Mouse (Mus musculus) left cerebral cortex, postnatal 14 days (tissue): Measurements from ENCODE around the gene Armc2. TPM values are rescaled to one million over a fixed set of nuclear protein-coding genes. Genes with fewer than 3 reads are reported as not detected.
A peak's percentile ranks its signal among the peaks of the same experiment; 100 is the strongest.

ENCODE experiments used
- DNase-seq, 2 experiments: peaks; one replicate each; pipeline ENCODE4 v3.0.0; 2021 to 2022; ENCODE audit warnings: low spot score in 2 of 2, mixed read lengths in 1 of 2
- intact Hi-C: fragments of 180-260 bp; cut with DNase I; formaldehyde crosslinking; loops from one replicate; pipeline ENCODE4 v1.15.1; 2025
- long read RNA-seq, 2 experiments: library from polyadenylated mRNA; stranded (forward); transcript quantifications; one replicate each; pipeline ENCODE4 v2.0.0; 2021
- total RNA-seq, 2 experiments: library from RNA; stranded (reverse); gene quantifications; 2 replicates each; pipeline ENCODE4 v1.2.3; 2021

Armc2 gene
- total RNA-seq: 10 to 100 TPM; 14.2 to 18.0 TPM
- long read RNA-seq, experiment 1, partial matches to known transcripts: 1 of 8 reads
- long read RNA-seq, experiment 1, other reads (novel, unspliced or antisense): 5 of 8 reads
- long read RNA-seq, experiment 2, partial matches to known transcripts: 2 of 10 reads
- long read RNA-seq, experiment 2, other reads (novel, unspliced or antisense): 8 of 10 reads

DNA sequence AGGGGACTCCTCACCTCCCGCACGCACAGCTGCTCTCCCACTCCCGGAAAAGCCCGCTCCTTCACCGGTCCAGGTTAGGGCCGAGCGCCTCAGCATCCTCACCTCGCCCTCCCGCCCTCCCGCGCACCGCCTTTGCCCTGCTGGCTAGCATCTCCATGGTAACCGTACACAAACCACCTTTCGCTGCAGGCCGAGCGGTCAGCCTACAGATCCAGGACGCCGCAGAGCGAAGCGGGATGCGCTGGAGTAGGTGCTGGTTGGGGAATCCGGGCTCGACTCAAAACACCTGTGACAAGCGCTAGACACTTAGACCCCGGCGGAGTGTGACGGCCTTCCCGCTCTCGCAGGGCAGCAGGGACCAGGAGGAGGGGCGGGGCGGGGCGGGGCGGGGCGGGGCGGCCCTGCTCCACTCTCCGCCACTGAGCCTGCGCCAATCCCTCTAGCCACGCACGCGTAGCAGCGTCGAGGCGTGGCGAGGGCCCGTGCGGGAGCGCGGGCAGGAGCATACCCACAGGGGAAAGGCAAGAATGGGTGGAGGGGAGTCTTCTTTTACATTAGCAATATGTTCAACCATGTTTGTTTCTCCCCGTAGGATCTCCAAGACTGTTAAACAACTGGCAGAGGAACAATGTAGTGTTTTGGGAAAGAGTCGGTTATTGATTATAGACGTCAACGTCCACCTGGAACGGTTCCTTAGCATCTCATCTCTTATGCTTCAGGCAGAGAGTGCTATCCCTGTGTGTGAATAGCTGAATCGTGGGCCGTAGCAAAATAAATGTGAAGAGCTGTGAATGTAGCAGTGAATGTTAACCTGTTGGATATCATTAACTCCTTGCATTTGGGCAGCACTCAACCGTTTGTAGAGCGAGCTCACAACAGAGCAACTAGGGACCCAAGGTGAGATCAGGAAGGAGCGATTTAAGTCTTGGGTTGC is at the start of gene Armc2:
TSS of gene Armc2 (minus strand) at position 427 of the 934 bp plus-strand sequence.
- peak; percentile 61 to 78 for DNase-seq
- intact Hi-C loops: loop anchor here (5.0 kb wide), 1 partner anchor 259 kb away; the partner anchor contains the start of gene Foxo3

GRCm38 (mm10) chr10:42064446-42064845 is 46.2 kb upstream of the Armc2 start:
- intact Hi-C loops: no loop called here
- no peak for DNase-seq

GRCm38 (mm10) chr10:42059522-42059921 is 41.3 kb upstream of the Armc2 start:
- intact Hi-C loops: no loop called here
- DNase-seq: no peak

DNA sequence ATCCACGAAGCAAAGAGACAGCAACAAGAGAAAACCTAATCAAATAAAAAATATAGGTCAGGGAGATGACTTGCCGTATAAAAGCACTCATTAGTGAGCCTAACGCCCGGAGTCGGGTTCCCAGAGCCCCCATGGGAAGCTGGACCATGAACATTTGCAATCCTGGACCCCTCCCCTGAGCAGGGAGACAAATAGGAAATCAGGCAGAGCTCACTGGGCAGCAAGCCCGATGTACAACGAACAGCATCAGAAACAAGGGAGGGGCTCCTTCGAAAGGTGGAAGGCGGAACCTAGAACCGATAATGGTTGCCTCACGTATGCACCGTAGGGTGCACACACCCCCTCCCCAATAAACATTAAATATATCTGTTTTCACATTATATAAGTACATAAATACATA is 39.5 kb upstream of the Armc2 start:
- intact Hi-C loops: no loop called here
- no peak for DNase-seq

GRCm38 (mm10) chr10:42057231-42057601 is 39.0 kb upstream of the Armc2 start:
- DNase-seq: no peak
- intact Hi-C loops: no loop called here

GRCm38 (mm10) chr10:42056486-42057230 is 38.4 kb upstream of the Armc2 start:
- DNase-seq: no peak
- intact Hi-C loops: no loop called here

DNA sequence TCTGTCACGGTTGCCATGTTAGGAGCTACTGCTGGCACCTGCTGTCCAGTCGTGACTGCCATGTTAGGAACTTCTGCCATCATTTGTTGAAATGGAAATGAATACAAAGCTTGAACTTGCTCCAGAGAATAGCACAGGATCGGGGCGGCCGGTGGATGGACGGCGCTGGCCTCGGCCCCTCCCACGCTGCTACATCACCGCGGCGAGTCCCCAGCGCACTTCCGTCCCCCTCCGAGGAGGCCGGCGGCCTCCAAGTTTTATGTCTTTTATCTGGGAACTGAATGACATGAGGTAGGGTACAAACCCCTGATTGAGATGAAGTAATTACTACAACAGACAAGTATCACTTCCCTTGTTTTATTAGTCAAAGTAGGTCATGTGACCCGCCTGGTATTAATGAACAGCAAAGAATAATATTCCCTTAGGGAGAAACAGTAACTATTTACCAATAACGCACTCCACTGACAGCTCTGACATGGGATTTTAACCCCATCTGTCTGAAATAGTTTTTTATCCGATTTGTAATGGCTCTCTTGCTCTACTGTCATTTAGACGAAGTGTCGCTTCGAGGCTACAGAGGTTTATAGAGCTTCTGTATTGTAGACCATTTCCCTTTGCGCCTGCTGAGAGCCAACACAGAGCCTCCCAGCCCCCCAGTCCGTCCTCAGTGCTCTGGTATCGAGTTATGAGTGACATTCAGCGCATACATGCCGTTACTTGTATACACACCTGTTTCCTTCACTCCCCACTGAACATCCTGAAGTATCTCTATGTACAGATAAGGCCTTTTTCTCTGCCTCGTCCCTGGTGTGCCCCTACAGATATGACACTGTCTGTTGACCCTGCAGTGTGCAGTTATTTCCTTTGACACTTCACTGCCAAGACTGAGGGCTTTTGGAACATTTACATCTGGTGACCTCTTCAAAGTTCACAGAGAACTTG is 37.3 kb upstream of the Armc2 start:
- intact Hi-C loops: no loop called here
- DNase-seq: no peak

- intact Hi-C loops: no loop called here
- no peak for DNase-seq
Measured at GRCm38 (mm10) chr10:42051069-42051468, 32.8 kb upstream of the Armc2 start.

DNA sequence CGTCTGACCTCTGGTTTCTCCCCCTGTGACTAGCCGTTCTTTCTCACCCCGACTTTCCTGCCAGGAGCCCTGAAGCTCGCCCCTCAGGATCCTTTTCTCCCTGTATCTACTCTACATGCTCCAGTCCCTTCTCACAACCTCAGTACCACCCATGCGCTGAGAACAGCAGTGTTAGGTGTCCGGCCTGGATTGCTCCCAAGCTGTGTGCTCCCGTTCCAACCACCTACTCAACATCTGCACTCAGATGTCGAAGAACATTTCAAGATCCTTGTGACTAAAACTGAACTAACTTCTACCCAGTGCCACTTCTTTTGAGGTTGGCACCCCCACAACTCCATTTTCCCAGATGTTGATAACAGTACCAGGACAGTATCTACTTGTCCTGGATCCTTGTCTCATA is 30.4 kb upstream of the Armc2 start:
- intact Hi-C loops: no loop called here
- peak in 1 of 2 experiments; percentile 34 for DNase-seq

- peak in 1 of 2 experiments; percentile 48 for DNase-seq
- intact Hi-C loops: no loop called here
Measured at GRCm38 (mm10) chr10:42044574-42044973, 26.3 kb upstream of the Armc2 start.

- intact Hi-C loops: no loop called here
- no peak for DNase-seq
Measured at GRCm38 (mm10) chr10:42043307-42043706, 25.1 kb upstream of the Armc2 start.

GRCm38 (mm10) chr10:42042881-42043280 is 24.6 kb upstream of the Armc2 start:
- DNase-seq: peak; percentile 59
- intact Hi-C loops: no loop called here

GRCm38 (mm10) chr10:42042087-42042486 is 23.8 kb upstream of the Armc2 start:
- no peak for DNase-seq
- intact Hi-C loops: no loop called here

GRCm38 (mm10) chr10:42038571-42038970 is 20.3 kb upstream of the Armc2 start:
- intact Hi-C loops: no loop called here
- no peak for DNase-seq

- DNase-seq: no peak
- intact Hi-C loops: no loop called here
Measured at GRCm38 (mm10) chr10:42037301-42037870, 19.1 kb upstream of the Armc2 start.

DNA sequence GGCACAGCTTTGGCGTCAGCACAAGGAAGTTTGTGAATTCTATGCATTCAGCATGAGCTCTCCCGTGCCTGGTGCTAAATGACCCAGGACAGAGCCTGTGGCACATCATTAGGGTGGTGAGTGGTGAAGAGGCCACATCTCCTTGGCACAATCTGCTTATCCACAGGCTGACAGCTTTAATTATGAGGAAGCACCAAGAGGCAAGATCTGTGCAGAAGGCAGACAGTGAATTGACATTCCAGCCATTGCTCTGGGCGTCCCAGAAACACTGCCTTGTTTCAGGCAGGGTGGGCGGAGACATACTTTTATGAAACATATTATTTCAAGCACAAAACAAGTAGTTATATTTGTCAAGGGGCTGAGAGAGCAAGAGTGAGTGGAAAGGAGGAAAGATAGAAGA is 18.6 kb upstream of the Armc2 start:
- intact Hi-C loops: no loop called here
- no peak for DNase-seq

DNA sequence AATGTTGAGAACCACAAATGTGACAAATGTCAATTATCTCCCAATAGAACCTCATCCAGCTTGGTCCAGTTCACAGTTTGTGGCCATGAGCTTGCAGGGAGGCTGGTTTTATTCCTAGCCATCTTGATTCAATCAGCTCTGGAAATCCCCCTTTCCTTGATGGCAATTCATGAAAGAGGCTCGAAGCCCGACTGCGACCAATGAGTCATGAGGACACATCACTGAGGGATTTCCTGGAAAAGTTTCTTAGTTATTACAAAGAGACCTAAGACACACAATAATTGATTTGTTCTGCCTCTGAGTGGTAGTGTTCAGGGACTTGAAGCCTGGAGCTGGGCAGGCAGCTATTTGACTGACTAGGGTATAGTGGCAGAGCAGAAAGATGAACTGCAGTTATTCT is 15.3 kb upstream of the Armc2 start:
- intact Hi-C loops: loop anchor here (5.0 kb wide), 1 partner anchor 244 kb away; the partner anchor contains the start of gene Foxo3
- DNase-seq: no peak

- peak; percentile 77 to 78 for DNase-seq
- intact Hi-C loops: loop anchor here (5.0 kb wide), 1 partner anchor 246 kb away; the partner anchor contains the start of gene Foxo3
Measured at GRCm38 (mm10) chr10:42031021-42031420, 12.8 kb upstream of the Armc2 start.

DNA sequence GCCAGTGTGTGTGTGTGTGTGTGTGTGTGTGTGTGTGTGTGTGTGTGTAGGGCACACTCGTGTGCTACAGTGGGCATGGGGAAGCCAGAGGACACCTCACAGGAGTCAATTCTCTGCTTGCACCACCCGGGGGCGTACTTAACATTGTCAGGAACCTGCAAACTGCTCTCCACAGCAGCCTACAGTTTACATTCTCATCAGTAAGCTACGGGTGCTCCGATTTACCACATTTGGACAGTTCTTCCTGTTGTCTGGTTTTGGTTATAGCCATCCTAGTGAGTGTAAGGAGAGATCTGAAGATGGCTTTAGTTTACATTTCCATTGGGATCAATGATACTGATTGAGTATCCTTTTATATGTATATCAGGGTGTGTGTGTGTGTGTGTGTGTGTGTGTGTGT is 11.3 kb upstream of the Armc2 start:
- intact Hi-C loops: no loop called here
- DNase-seq: no peak
